Mouse (Mus musculus) CH12.LX (cell line): ENCODE results near the gene Son. TPM values are rescaled to one million over a fixed set of nuclear protein-coding genes. Genes with fewer than 3 reads are reported as not detected.

Source experiments
- DNase-seq: peaks from one replicate; pipeline ENCODE4 v3.0.0-alpha.2; 2013; ENCODE audit errors: extremely low read depth
- H3K27ac ChIP-seq: 2 replicates; pipeline ENCODE4 v1.5.1; 2012; ENCODE audit warnings: low read depth, mild to moderate bottlenecking, control low read depth, moderate library complexity; ENCODE audit not compliant: insufficient read depth
- H3K27me3 ChIP-seq: replicated peaks from 2 replicates; pipeline ENCODE3; 2012; ENCODE audit warnings: inconsistent platforms
- H3K36me3 ChIP-seq, 2 experiments: replicated peaks in 1 of 2; 2 replicates each; pipeline versions ENCODE3 to v1.6.1; 2012; ENCODE audit warnings: inconsistent platforms in 1 of 2, low read length in 1 of 2, mild to moderate bottlenecking in 1 of 2, mixed read lengths in 1 of 2, moderate library complexity in 1 of 2; ENCODE audit not compliant: control insufficient read depth in 1 of 2, insufficient read depth in 1 of 2
- H3K4me1 ChIP-seq, 2 experiments: 2 replicates each; pipeline ENCODE4 v1.6.1; 2012; ENCODE audit warnings: inconsistent platforms in 1 of 2, moderate library complexity in 1 of 2; ENCODE audit not compliant: insufficient read depth in 2 of 2, control insufficient read depth in 1 of 2
- H3K4me2 ChIP-seq: 2 replicates; pipeline ENCODE4 v1.6.1; 2012; ENCODE audit warnings: low read depth, mild to moderate bottlenecking, control low read depth; ENCODE audit not compliant: poor library complexity, insufficient read depth, severe bottlenecking
- H3K4me3 ChIP-seq, 3 experiments: fragments of 150-350 bp in 1 of 3; sonication (generic) in 1 of 3; replicated peaks in 1 of 3; 2 replicates each; pipeline versions ENCODE3 to v1.5.1; 2011 to 2012; ENCODE audit warnings: low read depth in 2 of 3, low read length in 2 of 3, mild to moderate bottlenecking in 2 of 3, moderate library complexity in 2 of 3, control low read depth in 1 of 3, improper control_type of control experiment in 1 of 3, inconsistent platforms in 1 of 3, mixed read lengths in 1 of 3; ENCODE audit not compliant: poor library complexity in 1 of 3
- H3K79me2 ChIP-seq: replicated peaks from 2 replicates; pipeline ENCODE4 v1.6.1; 2012; ENCODE audit warnings: mild to moderate bottlenecking, moderate library complexity; ENCODE audit not compliant: control insufficient read depth, poor library complexity, insufficient read depth, severe bottlenecking; ENCODE audit errors: extremely low read depth
- H3K9ac ChIP-seq: 2 replicates; pipeline ENCODE4 v1.6.1; 2012; ENCODE audit warnings: low read depth, mild to moderate bottlenecking, control low read depth, moderate library complexity; ENCODE audit not compliant: insufficient read depth
- H3K9me3 ChIP-seq: replicated peaks from 2 replicates; pipeline ENCODE3; 2012; ENCODE audit warnings: low read length, inconsistent platforms, mixed read lengths
- E2F4 ChIP-seq: IDR thresholded peaks from 2 replicates; pipeline ENCODE4 v1.6.1; 2011; ENCODE audit warnings: low read depth, low read length, improper control_type of control experiment; ENCODE audit not compliant: insufficient replicate concordance
- ELF1 ChIP-seq: IDR thresholded peaks from 2 replicates; pipeline ENCODE4 v1.6.1; 2014; ENCODE audit warnings: low read depth, mild to moderate bottlenecking, inconsistent platforms, low read length, improper control_type of control experiment
- EP300 ChIP-seq: IDR thresholded peaks from 2 replicates; pipeline ENCODE4 v1.6.1; 2011; ENCODE audit warnings: low read length, improper control_type of control experiment
- IRF4 ChIP-seq: IDR thresholded peaks from 2 replicates; pipeline ENCODE4 v1.6.1; 2014; ENCODE audit warnings: low read depth, mild to moderate bottlenecking, inconsistent platforms, low read length, improper control_type of control experiment
- JUND ChIP-seq: conservative IDR thresholded peaks from 2 replicates; pipeline ENCODE4 v1.6.1; 2011; ENCODE audit warnings: low read depth, low read length, improper control_type of control experiment
- KAT2A ChIP-seq: IDR thresholded peaks from 2 replicates; pipeline ENCODE4 v1.6.1; 2012; ENCODE audit warnings: low read length, improper control_type of control experiment, inconsistent platforms; ENCODE audit not compliant: insufficient replicate concordance
- MAFK ChIP-seq: IDR thresholded peaks from 2 replicates; pipeline ENCODE4 v1.6.1; 2011; ENCODE audit warnings: low read length, improper control_type of control experiment; ENCODE audit not compliant: insufficient replicate concordance
- MAX ChIP-seq: IDR thresholded peaks from 2 replicates; pipeline ENCODE4 v1.6.1; 2011; ENCODE audit warnings: low read length, improper control_type of control experiment
- MAZ ChIP-seq: IDR thresholded peaks from 2 replicates; pipeline ENCODE4 v1.6.1; 2012; ENCODE audit warnings: low read depth, mild to moderate bottlenecking, inconsistent platforms, low read length, improper control_type of control experiment, moderate library complexity
- MEF2A ChIP-seq: IDR thresholded peaks from 2 replicates; pipeline ENCODE4 v1.6.1; 2014; ENCODE audit warnings: low read depth, mild to moderate bottlenecking, inconsistent platforms, low read length, improper control_type of control experiment, borderline replicate concordance
- MXI1 ChIP-seq: IDR thresholded peaks from 2 replicates; pipeline ENCODE4 v1.6.1; 2011; ENCODE audit warnings: mild to moderate bottlenecking, low read depth, low read length, improper control_type of control experiment
- MYC ChIP-seq: IDR thresholded peaks from 2 replicates; pipeline ENCODE4 v1.6.1; 2011; ENCODE audit warnings: low read depth, mild to moderate bottlenecking, improper control_type of control experiment, low read length
- NRF1 ChIP-seq: IDR thresholded peaks from 2 replicates; pipeline ENCODE4 v1.6.1; 2014; ENCODE audit warnings: low read depth, mild to moderate bottlenecking, inconsistent platforms, low read length, improper control_type of control experiment, moderate library complexity
- PAX5 ChIP-seq: IDR thresholded peaks from 2 replicates; pipeline ENCODE4 v1.6.1; 2012; ENCODE audit warnings: low read length, inconsistent platforms, mixed read lengths
- POLR2A ChIP-seq: IDR thresholded peaks from 2 replicates; pipeline ENCODE4 v1.6.1; 2011; ENCODE audit warnings: low read depth, mild to moderate bottlenecking, improper control_type of control experiment, low read length
- POLR2AphosphoS2 ChIP-seq: IDR thresholded peaks from 2 replicates; pipeline ENCODE4 v1.6.1; 2011; ENCODE audit warnings: low read depth, low read length, improper control_type of control experiment
- SMC3 ChIP-seq: IDR thresholded peaks from 2 replicates; pipeline ENCODE4 v1.6.1; 2011; ENCODE audit warnings: low read depth, low read length, improper control_type of control experiment
- TBP ChIP-seq: conservative IDR thresholded peaks from 2 replicates; pipeline ENCODE4 v1.6.1; 2011; ENCODE audit warnings: low read depth, low read length, improper control_type of control experiment
- UBTF ChIP-seq: IDR thresholded peaks from 2 replicates; pipeline ENCODE4 v1.6.1; 2012; ENCODE audit warnings: low read depth, mild to moderate bottlenecking, inconsistent platforms, low read length, improper control_type of control experiment, moderate library complexity
- USF2 ChIP-seq: conservative IDR thresholded peaks from 2 replicates; pipeline ENCODE4 v1.6.1; 2011; ENCODE audit warnings: low read depth, low read length, improper control_type of control experiment
- ZKSCAN1 ChIP-seq: IDR thresholded peaks from 2 replicates; pipeline ENCODE4 v1.6.1; 2012; ENCODE audit warnings: low read depth, inconsistent platforms, low read length, improper control_type of control experiment, borderline replicate concordance
- ZNF384 ChIP-seq: IDR thresholded peaks from 2 replicates; pipeline ENCODE4 v1.6.1; 2012; ENCODE audit warnings: low read depth, low read length, improper control_type of control experiment, inconsistent platforms
- dilution Hi-C: fragments of 300-500 bp; cut with MboI; formaldehyde crosslinking; loops from 2 replicates; pipeline ENCODE4 v1.14.3; 2020; ENCODE audit warnings: low sequenced_read_pairs; ENCODE audit not compliant: extremely low pct_unique_long_range_greater_than_20kb, extremely low pct_ligation_motif_present
- in situ Hi-C: fragments of 300-500 bp; cut with MboI; formaldehyde crosslinking; loops from 3 replicates; pipeline ENCODE4 v1.14.3; 2019; ENCODE audit warnings: low sequenced_read_pairs, low pct_ligation_motif_present, low pct_unique_long_range_greater_than_20kb, mixed read lengths
- polyA plus RNA-seq: library from polyadenylated mRNA; unstranded; fragments of >175 nt; gene quantifications from 2 replicates; pipeline ENCODE4 v1.2.1, GENCODE M21; 2012; ENCODE audit warnings: low read depth; ENCODE audit not compliant: insufficient read length
- total RNA-seq, 2 experiments: library from RNA; depleted of rRNA; stranded (reverse); fragments of 300-350 nt in 1 of 2; fragments of >200 nt in 1 of 2; gene quantifications; 2 replicates each; pipeline ENCODE4 v1.2.3; 2012 to 2014

Gene Son
- total and polyA plus RNA-seq, 3 experiments = 126 to 271 (median 206) TPM

DNA sequence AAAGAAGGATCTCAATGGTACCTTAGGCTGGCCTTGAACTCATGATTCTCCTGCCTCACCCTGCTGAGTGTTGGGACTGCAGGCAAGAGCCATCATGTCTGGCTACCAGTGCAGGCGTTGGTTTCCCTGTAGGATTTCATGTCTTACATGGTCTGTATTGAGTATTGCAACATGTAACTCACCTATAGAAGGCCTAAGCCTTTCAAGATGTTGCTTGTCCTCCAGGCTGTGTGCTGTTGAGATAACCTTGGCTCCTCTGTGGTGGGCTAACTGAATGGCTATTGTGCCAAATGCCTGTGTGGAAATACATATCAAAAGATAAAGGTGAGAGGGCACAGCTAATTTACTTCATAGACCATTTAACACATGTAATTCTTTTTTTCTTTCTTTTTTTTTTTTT lies 51.7 kb downstream of the Son start:
- H3K36me3 ChIP-seq = peaks cover 74 to 90% of the 10 kb centered on the region in 2 experiments
- H3K4me3 ChIP-seq = no peak overlapping the region
- peaks cover 5% of the 10 kb centered on the region for H3K9me3 ChIP-seq
- no peak overlapping the region for H3K4me2 ChIP-seq
- H3K4me1 ChIP-seq = peaks cover 3 to 26% of the 10 kb centered on the region in 2 experiments; a peak in 2 of 4 replicates
- dilution Hi-C loops = no loop called here
- H3K27me3 ChIP-seq = no peaks in the 10 kb centered on the region
- in situ Hi-C loops = no loop called here
- H3K27ac ChIP-seq = no peak overlapping the region
- H3K79me2 ChIP-seq = no peaks in the 10 kb centered on the region
- DNase-seq = no peak
- H3K9ac ChIP-seq = no peak overlapping the region
- TF ChIP-seq SMC3 = no peak
- TF ChIP-seq PAX5 = no peak
- no peak for TF ChIP-seq MYC
- no peak; the same call in 1 of the 2 replicates for TF ChIP-seq ZNF384
- TF ChIP-seq UBTF = no peak
- TF ChIP-seq USF2 = no peak
- no peak for TF ChIP-seq ELF1
- no peak for TF ChIP-seq E2F4
- no peak for TF ChIP-seq JUND
- no peak for TF ChIP-seq NRF1
- no peak for TF ChIP-seq MAX
- TF ChIP-seq IRF4 = no peak
- no peak for TF ChIP-seq ZKSCAN1
- no peak for TF ChIP-seq MXI1
- no peak for TF ChIP-seq POLR2AphosphoS2
- no peak for TF ChIP-seq TBP
- TF ChIP-seq EP300 = no peak
- TF ChIP-seq MAZ = no peak
- TF ChIP-seq MAFK = no peak
- TF ChIP-seq POLR2A = no peak
- TF ChIP-seq, all 38 proteins: peak for 0

DNA sequence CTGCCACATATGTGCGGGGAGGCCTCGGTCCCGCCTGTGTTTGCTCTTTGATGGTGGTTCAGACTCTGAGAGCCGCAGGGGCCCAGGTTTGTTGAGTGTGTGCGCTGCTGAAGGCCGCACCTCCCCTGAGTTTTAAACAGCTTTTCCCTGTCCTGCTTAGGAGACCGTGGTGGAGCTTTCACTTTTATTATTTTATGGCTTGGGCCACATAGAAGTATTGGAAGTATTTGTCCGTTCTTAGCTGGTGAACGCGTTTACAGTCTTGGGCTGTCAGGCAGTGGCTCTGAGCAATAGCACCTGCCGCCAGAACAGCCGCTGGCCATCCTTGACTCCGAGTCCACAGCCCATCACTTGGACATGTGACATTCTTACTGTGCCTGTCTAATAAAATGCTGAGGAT lies 54.6 kb downstream of the Son start:
- in situ Hi-C loops (loop anchor here (25.0 kb wide), 1 partner anchor 585 kb away; the partner anchor contains the start of gene Kcne2), dilution Hi-C loops (no loop called here)
- DNase-seq = no peak
- Histone ChIP-seq H3K9ac (no peak overlapping the region), H3K36me3 (peaks cover 75 to 90% of the 10 kb centered on the region in 2 experiments), H3K4me3 (no peak overlapping the region), H3K4me1 (peaks cover 0 to 14% of the 10 kb centered on the region in 2 experiments; a peak in 1 of 4 replicates), H3K27ac (no peak overlapping the region), H3K79me2 (no peaks in the 10 kb centered on the region), H3K4me2 (no peak overlapping the region), H3K9me3 (peaks cover 5% of the 10 kb centered on the region), H3K27me3 (no peaks in the 10 kb centered on the region)
- no peak for TF ChIP-seq MEF2A
- no peak for TF ChIP-seq KAT2A
- TF ChIP-seq MAZ = no peak
